Mouse (Mus musculus) layer of hippocampus, adult 9-10 months (tissue): Measurements from ENCODE around the gene Krtap6-2.

Experiments used
- DNase-seq: peaks from one replicate; pipeline ENCODE4 v3.0.0; 2022; ENCODE audit warnings: low spot score

The Krtap6-2 gene

DNA sequence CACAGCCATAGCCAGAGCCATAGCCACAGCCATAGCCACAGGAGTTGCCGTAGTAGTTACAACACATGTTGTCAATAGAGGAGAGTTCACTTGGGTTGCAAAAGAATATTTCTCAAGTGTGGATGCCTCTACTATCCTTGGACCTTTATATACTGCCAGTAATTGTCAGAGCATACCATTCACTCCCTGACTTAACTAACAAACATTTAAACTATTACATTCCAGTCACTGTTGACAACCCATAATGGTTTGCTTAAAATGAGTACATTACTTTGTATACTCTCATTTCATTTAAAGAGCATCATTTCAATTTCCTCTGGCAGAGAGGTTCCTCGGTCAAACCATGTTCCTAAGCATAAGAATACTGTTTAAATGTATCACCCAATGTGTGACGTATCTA is at the start of gene Krtap6-2:
Krtap6-2 (minus strand) TSS at position 101 of the 400 bp plus-strand sequence.
- no peak for DNase-seq

GRCm38 (mm10) chr16:89461189-89461588 is 41.3 kb upstream of the Krtap6-2 start:
- no peak for DNase-seq

- no peak for DNase-seq
Observed at GRCm38 (mm10) chr16:89429586-89429985, 9.7 kb upstream of the Krtap6-2 start.

- no peak for DNase-seq
Observed at GRCm38 (mm10) chr16:89425310-89425709, 5.4 kb upstream of the Krtap6-2 start.

GRCm38 (mm10) chr16:89416311-89416710 is 3.6 kb downstream of the Krtap6-2 start:
- DNase-seq: no peak

DNA sequence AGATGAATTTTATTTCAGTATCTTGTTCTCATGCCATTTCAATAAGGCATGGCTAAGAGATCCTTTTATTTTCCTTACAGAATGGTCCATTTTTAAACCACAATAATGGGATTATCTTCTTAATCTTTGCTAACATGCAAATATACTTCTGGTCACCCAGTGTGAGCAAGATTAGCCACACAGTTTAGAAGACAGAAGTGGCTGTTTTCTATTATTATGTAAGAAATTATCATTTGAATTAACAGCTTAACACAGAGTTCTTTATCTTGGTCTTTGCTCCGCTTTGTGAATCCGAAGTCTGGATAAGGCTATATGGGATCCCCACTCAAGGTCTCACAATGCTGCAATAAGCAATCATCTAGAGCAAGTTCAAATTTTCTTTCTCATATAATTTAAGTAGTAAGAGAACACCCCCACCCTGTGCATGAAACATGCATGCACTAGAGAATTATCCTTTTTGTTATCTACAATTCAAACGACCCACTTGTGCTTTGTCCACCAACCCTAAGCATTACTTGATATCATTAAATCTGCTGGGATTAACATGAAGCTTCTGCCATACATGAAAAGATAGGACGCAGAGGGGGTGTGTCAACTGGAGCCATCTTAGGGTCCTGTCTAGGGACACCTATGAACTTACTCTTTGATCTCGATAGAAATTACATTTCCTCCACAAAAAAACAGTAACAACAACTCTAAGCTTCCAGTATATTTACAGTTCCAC is 9.4 kb downstream of the Krtap6-2 start:
- DNase-seq: no peak

GRCm38 (mm10) chr16:89403768-89404167 is 16.1 kb downstream of the Krtap6-2 start, which contains the start of gene Krtap21-1:
Gene Krtap21-1 (minus strand): TSS chr16:89403868.
- no peak for DNase-seq

DNA sequence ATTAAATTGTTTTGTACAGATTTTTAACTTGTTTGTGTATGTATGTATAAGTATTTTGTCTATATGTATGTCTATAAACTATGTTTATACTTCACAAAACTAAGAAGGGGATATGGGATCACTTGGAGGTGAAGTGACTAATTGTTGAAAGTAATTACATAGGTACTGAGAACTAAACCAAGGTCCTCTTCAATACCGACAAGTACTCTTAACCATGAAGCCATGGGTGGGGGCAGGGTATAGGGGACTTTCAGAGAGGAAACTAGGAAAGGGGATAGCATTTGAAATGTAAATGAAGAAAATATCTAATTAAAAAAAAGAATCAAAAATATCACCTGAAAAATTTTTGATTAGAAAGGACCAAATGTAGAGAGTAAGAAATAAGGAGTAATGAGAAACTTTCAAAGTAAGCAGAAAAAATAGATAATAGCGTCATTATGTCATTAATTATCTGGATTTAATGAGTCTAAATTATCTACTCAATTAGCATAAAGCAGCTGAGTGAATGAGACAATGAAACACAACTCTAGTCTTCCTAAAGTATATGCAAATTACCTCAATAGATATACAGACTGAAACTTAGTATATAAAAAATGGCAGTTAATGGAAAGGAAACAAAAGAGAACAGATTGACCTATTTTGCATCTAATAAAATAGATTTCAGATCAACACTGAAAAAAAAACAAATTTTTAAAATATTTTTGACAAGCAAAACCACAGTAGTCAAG is 47.0 kb downstream of the Krtap6-2 start:
- no peak for DNase-seq
